Mouse (Mus musculus): ENCODE data around the gene Adamtsl3.

- TF ChIP-seq EP300 (IDR thresholded peaks at IDR 0.05; ENCODE audit: insufficient read depth, low read depth, low read length) (no peak), CTCF (IDR thresholded peaks at IDR 0.05) (no peak), POLR2A (IDR thresholded peaks at IDR 0.05; ENCODE audit: insufficient read depth, low read depth, low read length) (no peak)
Measured at GRCm38 (mm10) chr7:82417053-82417452, 81.6 kb downstream of the Adamtsl3 start.

Data from heart, adult 2 months (tissue).